In genomic region chr7:48813594-48813993, GRCm38 (mm10) we compare ENCODE assay signal across 19 mouse cellular contexts. TPM values are rescaled to one million over a fixed set of nuclear protein-coding genes. Genes with fewer than 3 reads are reported as not detected.
"Had no signal": no experiment of that assay in that cellular context is flagged by ENCODE, and none has a peak within 500 bp of the region (broad histone marks: within the 10 kb centered on the region; RNA-seq: fewer than 3 reads in every experiment).

No protein-coding gene starts in this region.

- H3K27me3 ChIP-seq: lung, embryonic 15.5 days; megakaryocyte, embryonic 14.5 days; neural tube, embryonic 13.5 days had no signal

- H3K4me3 ChIP-seq: left cerebral cortex, adult 2 months; lung, embryonic 15.5 days; megakaryocyte, embryonic 14.5 days; neural tube, embryonic 13.5 days had no signal

- H3K9me3 ChIP-seq: lung, embryonic 15.5 days; megakaryocyte, embryonic 14.5 days; neural tube, embryonic 13.5 days had no signal

- DNase-seq: kidney, adult 11 months; kidney, postnatal 10 days; kidney, postnatal 4 days; liver; lung, postnatal 14 days; retina, postnatal 1 day; right cerebral cortex, postnatal 4 days; thymus, postnatal 4 days had no signal

- ATAC-seq: hindbrain, postnatal 0 days; midbrain, embryonic 16.5 days had no signal

- H3K27ac ChIP-seq: hindbrain, postnatal 0 days; left cerebral cortex, adult 2 months; lung, embryonic 15.5 days; macrophage; neural tube, embryonic 13.5 days had no signal

- H3K9ac ChIP-seq: lung, embryonic 15.5 days; neural tube, embryonic 13.5 days had no signal

- H3K4me1 ChIP-seq: lung, embryonic 15.5 days; neural tube, embryonic 13.5 days had no signal

- H3K4me2 ChIP-seq: lung, embryonic 15.5 days; midbrain, embryonic 11.5 days; neural tube, embryonic 13.5 days had no signal

RNA-seq across cellular contexts. Expression of gene Csrp3, which starts 34.2 kb away (rescaled TPM):
- total RNA-seq: hindbrain, postnatal 0 days; layer of hippocampus, adult 8-10 months; layer of hippocampus, postnatal 25 days; left cerebral cortex, adult 2 months; left cerebral cortex, postnatal 14 days had no signal
- polyA plus RNA-seq: hindbrain, postnatal 0 days; macrophage; midbrain, embryonic 11.5 days; midbrain, embryonic 16.5 days had no signal
